Mouse (Mus musculus): ENCODE results near the gene Ralgps1. TPM values are rescaled to one million over a fixed set of nuclear protein-coding genes. Genes with fewer than 3 reads are reported as not detected.
"Not testable (repeated sequence)": the region's sequence is repeated elsewhere in the genome, so short reads cannot be mapped to it uniquely, and the experiment has no call there.

The Ralgps1 gene
- polyA plus RNA-seq, 1 experiment from 2014 or later = 2.2 TPM

DNA sequence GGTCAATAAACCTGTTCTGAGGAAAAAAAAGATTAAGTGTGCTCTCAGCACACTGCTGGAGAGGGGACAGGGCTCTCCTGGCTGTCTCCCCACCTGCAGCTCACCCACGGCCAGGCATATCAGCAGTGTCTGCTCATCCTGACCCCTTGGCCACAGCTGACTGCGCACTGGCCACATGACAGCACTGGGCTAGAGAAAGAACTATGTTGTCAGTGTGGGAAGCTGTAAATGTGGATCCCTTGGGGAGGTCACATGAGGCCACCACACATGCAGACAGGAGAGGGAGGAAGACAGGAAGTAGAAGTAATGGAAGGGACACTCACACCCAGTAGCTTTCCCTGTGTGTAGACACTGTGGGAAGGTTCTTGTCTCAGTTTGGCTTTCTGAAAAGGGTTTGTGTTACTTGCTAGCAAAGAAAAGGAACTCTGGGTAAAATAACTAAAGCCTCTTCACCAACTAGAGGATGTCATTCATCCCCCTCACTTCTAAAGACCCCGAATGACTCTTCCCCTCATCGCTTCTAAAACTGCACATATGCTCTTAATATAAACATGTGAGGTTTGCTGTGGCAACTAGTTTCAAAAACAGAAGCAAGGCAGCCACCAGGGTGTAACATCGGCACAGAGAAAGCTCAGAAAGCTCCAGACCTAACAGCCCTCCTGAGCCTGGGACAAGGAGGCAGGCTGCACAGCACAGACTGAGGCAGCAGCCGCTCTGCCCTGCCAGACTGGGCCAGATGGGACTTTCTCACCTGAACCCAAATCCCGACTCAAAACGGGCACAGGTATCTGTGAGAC is 47.3 kb downstream of the Ralgps1 start:
- no peak overlapping the region for H3K9ac ChIP-seq (ENCODE audit: low read length)
- no peaks in the 10 kb centered on the region for H3K36me3 ChIP-seq (ENCODE audit: control insufficient read depth, insufficient read depth, low read length)
- DNase-seq (ENCODE audit: low spot score) (no peak), ATAC-seq (ENCODE audit: low FRiP score, low TSS enrichment) (no peak)
- 64% methylated on average over 8 of the region's 8 CpGs for WGBS
- no peaks in the 10 kb centered on the region for H3K9me3 ChIP-seq (ENCODE audit: control insufficient read depth, low read length)
- TF ChIP-seq EP300 (optimal IDR thresholded peaks at IDR 0.05) (no peak), CTCF (IDR thresholded peaks at IDR 0.05; ENCODE audit: low read depth) (no peak)
- no peak overlapping the region for H3K4me3 ChIP-seq (ENCODE audit: low read depth, low read length)
- 0 out of 2 replicates have a peak overlapping the region, but pooled peaks have one; percentile 13 for H3K27ac ChIP-seq (replicated peaks)
- H3K4me2 ChIP-seq (replicated peaks; ENCODE audit: low read depth) = no peak overlapping the region
- no peaks in the 10 kb centered on the region for H3K27me3 ChIP-seq (ENCODE audit: control insufficient read depth, insufficient read depth, low read length)
- H3K4me1 ChIP-seq (replicated peaks; ENCODE audit: control insufficient read depth, insufficient read depth) = no peaks in the 10 kb centered on the region

GRCm38 (mm10) chr2:33323043-33323625 is 48.2 kb downstream of the Ralgps1 start:
- ATAC-seq (ENCODE audit: low FRiP score, low TSS enrichment); H3K27me3 ChIP-seq (ENCODE audit: control insufficient read depth, insufficient read depth, low read length); H3K4me1 ChIP-seq (replicated peaks; ENCODE audit: control insufficient read depth, insufficient read depth); H3K9me3 ChIP-seq (ENCODE audit: control insufficient read depth, low read length); H3K4me2 ChIP-seq (replicated peaks; ENCODE audit: low read depth); H3K36me3 ChIP-seq (ENCODE audit: control insufficient read depth, insufficient read depth, low read length); DNase-seq (ENCODE audit: low spot score); H3K9ac ChIP-seq (ENCODE audit: low read length); H3K27ac ChIP-seq (replicated peaks); H3K4me3 ChIP-seq (ENCODE audit: low read depth, low read length): not testable (repeated sequence)
- 90% methylated on average over 9 of the region's 9 CpGs for WGBS

DNA sequence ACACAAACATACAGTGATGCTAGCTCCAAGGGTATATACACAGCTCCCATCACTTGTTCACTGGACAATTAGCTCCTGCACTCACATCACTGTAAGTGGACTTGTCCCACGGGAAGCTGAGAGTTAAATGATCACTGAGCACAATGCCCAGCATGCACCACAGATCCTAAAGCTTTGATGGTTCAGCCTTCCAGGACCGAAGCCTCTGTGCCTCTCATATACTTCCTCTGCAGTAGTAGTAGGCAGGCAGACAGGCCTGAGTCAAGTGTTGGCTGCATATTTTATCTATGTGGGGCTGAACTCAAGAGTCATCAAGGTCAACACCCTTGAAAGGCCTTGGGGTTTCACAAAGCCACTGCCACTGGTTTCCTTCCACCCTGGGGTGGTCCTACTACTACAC is 49.6 kb downstream of the Ralgps1 start:
- WGBS = 71% methylated on average over 2 of the region's 2 CpGs
- Histone ChIP-seq H3K9ac (ENCODE audit: low read length) (no peak overlapping the region), H3K27ac (replicated peaks) (no peak overlapping the region), H3K4me3 (ENCODE audit: low read depth, low read length) (no peak overlapping the region), H3K9me3 (ENCODE audit: control insufficient read depth, low read length) (no peaks in the 10 kb centered on the region), H3K27me3 (ENCODE audit: control insufficient read depth, insufficient read depth, low read length) (no peaks in the 10 kb centered on the region), H3K36me3 (ENCODE audit: control insufficient read depth, insufficient read depth, low read length) (no peaks in the 10 kb centered on the region), H3K4me1 (replicated peaks; ENCODE audit: control insufficient read depth, insufficient read depth) (0 out of 2 replicates have a peak, but pooled peaks cover 3% of the 10 kb centered on the region), H3K4me2 (replicated peaks; ENCODE audit: low read depth) (no peak overlapping the region)
- ATAC-seq (ENCODE audit: low FRiP score, low TSS enrichment) (no peak), DNase-seq (ENCODE audit: low spot score) (no peak)
- no peak for TF ChIP-seq CTCF (IDR thresholded peaks at IDR 0.05; ENCODE audit: low read depth)
- no peak for TF ChIP-seq EP300 (optimal IDR thresholded peaks at IDR 0.05)

- Histone ChIP-seq H3K36me3 (ENCODE audit: control insufficient read depth, insufficient read depth, low read length) (no peaks in the 10 kb centered on the region), H3K9ac (ENCODE audit: low read length) (no peak overlapping the region), H3K4me3 (ENCODE audit: low read depth, low read length) (no peak overlapping the region), H3K27ac (replicated peaks) (no peak overlapping the region), H3K27me3 (ENCODE audit: control insufficient read depth, insufficient read depth, low read length) (no peaks in the 10 kb centered on the region), H3K4me1 (replicated peaks; ENCODE audit: control insufficient read depth, insufficient read depth) (0 out of 2 replicates have a peak, but pooled peaks cover 3% of the 10 kb centered on the region), H3K4me2 (replicated peaks; ENCODE audit: low read depth) (no peak overlapping the region), H3K9me3 (ENCODE audit: control insufficient read depth, low read length) (no peaks in the 10 kb centered on the region)
- WGBS = 96% methylated on average over 2 of the region's 2 CpGs
- no peak for TF ChIP-seq CTCF (IDR thresholded peaks at IDR 0.05; ENCODE audit: low read depth)
- no peak for TF ChIP-seq EP300 (optimal IDR thresholded peaks at IDR 0.05)
- ATAC-seq (ENCODE audit: low FRiP score, low TSS enrichment) (no peak), DNase-seq (ENCODE audit: low spot score) (no peak)
These were observed 50.3 kb downstream of the Ralgps1 start for GRCm38 (mm10) chr2:33321031-33321430.

GRCm38 (mm10) chr2:33320568-33320967 is 50.7 kb downstream of the Ralgps1 start:
- TF ChIP-seq CTCF (IDR thresholded peaks at IDR 0.05; ENCODE audit: low read depth) = no peak
- no peak for TF ChIP-seq EP300 (optimal IDR thresholded peaks at IDR 0.05)
- 32% methylated on average over 3 of the region's 3 CpGs for WGBS
- ATAC-seq (ENCODE audit: low FRiP score, low TSS enrichment) = no peak
- H3K4me2 ChIP-seq (replicated peaks; ENCODE audit: low read depth) = no peak overlapping the region
- no peaks in the 10 kb centered on the region for H3K27me3 ChIP-seq (ENCODE audit: control insufficient read depth, insufficient read depth, low read length)
- no peaks in the 10 kb centered on the region for H3K9me3 ChIP-seq (ENCODE audit: control insufficient read depth, low read length)
- H3K36me3 ChIP-seq (ENCODE audit: control insufficient read depth, insufficient read depth, low read length) = no peaks in the 10 kb centered on the region
- DNase-seq (ENCODE audit: low spot score) = no peak
- H3K4me3 ChIP-seq (ENCODE audit: low read depth, low read length) = no peak overlapping the region
- 0 out of 2 replicates have a peak, but pooled peaks cover 3% of the 10 kb centered on the region for H3K4me1 ChIP-seq (replicated peaks; ENCODE audit: control insufficient read depth, insufficient read depth)
- H3K9ac ChIP-seq (ENCODE audit: low read length) = no peak overlapping the region
- H3K27ac ChIP-seq (replicated peaks) = no peak overlapping the region

- 100% methylated on average over 1 of the region's 1 CpGs for WGBS
- TF ChIP-seq EP300 (optimal IDR thresholded peaks at IDR 0.05) = no peak
- TF ChIP-seq CTCF (IDR thresholded peaks at IDR 0.05; ENCODE audit: low read depth) = no peak
- H3K4me1 ChIP-seq (replicated peaks; ENCODE audit: control insufficient read depth, insufficient read depth) = 0 out of 2 replicates have a peak, but pooled peaks cover 3% of the 10 kb centered on the region
- no peak overlapping the region for H3K4me2 ChIP-seq (replicated peaks; ENCODE audit: low read depth)
- no peaks in the 10 kb centered on the region for H3K9me3 ChIP-seq (ENCODE audit: control insufficient read depth, low read length)
- no peak overlapping the region for H3K4me3 ChIP-seq (ENCODE audit: low read depth, low read length)
- H3K27me3 ChIP-seq (ENCODE audit: control insufficient read depth, insufficient read depth, low read length) = no peaks in the 10 kb centered on the region
- H3K27ac ChIP-seq (replicated peaks) = no peak overlapping the region
- DNase-seq (ENCODE audit: low spot score) (no peak), ATAC-seq (ENCODE audit: low FRiP score, low TSS enrichment) (no peak)
- no peaks in the 10 kb centered on the region for H3K36me3 ChIP-seq (ENCODE audit: control insufficient read depth, insufficient read depth, low read length)
- H3K9ac ChIP-seq (ENCODE audit: low read length) = no peak overlapping the region
These were observed 51.4 kb downstream of the Ralgps1 start for GRCm38 (mm10) chr2:33319934-33320333.
